ENCODE assay signal across 12 mouse cellular contexts in the genomic region with DNA sequence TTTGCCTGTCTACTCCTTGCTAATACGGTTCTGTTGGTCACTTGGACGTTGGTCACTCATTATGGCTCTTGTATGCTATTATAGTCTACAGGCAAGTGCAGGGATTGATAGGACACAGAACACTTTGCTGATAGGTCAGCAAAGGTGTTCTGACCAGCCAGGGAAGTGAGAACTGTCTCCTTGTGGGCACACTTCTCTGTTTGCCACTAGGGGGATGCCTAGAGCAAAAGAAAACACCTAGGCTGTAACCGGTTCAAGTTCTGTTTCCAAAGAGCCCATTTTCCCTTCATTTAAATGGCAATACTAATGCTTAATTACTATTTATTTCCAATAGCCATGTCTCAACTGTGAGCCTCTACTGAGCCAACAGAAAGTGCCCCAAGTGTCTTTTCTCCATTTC. TPM values are rescaled to one million over a fixed set of nuclear protein-coding genes. Genes with fewer than 3 reads are reported as not detected.
DNase-seq lines count a peak whose midpoint lies in the region; TF ChIP-seq lines count a peak whose summit lies in the region.
"Had no signal": no experiment of that assay in that cellular context is flagged by ENCODE, and none has a peak within 500 bp of the region (broad histone marks: within the 10 kb centered on the region; RNA-seq: fewer than 3 reads in every experiment).

No protein-coding gene starts in this region.

- no peaks in the 10 kb centered on the region for H3K36me3 ChIP-seq in CH12.LX (replicated peaks in 1 of 2; ENCODE audit: control insufficient read depth in 1 of 2, insufficient read depth in 1 of 2, low read length in 1 of 2)
- H3K36me3 ChIP-seq: embryonic facial prominence, embryonic 15.5 days; lung, embryonic 15.5 days had no signal

- peak; percentile 57; the same call in 1 of the 2 replicates for TF ChIP-seq CTCF in cerebellum, adult 2 months (IDR thresholded peaks at IDR 0.05; ENCODE audit: borderline replicate concordance, insufficient read depth, low read depth, low read length)
- peak; percentile 82 for TF ChIP-seq CTCF in layer of hippocampus, adult 2 months (conservative IDR thresholded peaks at IDR 0.05)
- peak; percentile 72 to 82; a peak in 3 of 4 replicates for TF ChIP-seq CTCF in CH12.LX (conservative IDR thresholded peaks at IDR 0.05 in 1 of 2, IDR thresholded peaks at IDR 0.05 in 1 of 2; ENCODE audit: low read depth in 2 of 2, low read length in 2 of 2)

- in situ Hi-C loops in CH12.LX (cut with MboI; ENCODE audit: low pct_ligation_motif_present, low pct_unique_long_range_greater_than_20kb, low sequenced_read_pairs) = no loop called here

- H3K4me2 ChIP-seq in CH12.LX (ENCODE audit: insufficient read depth, low read depth, poor library complexity, severe bottlenecking) = no peak overlapping the region
- H3K4me2 ChIP-seq: embryonic facial prominence, embryonic 15.5 days; lung, embryonic 15.5 days had no signal

- no peak for TF ChIP-seq EP300 in CH12.LX (IDR thresholded peaks at IDR 0.05; ENCODE audit: low read length)

- dilution Hi-C loops in CH12.LX (cut with MboI; ENCODE audit: extremely low pct_ligation_motif_present, extremely low pct_unique_long_range_greater_than_20kb, low sequenced_read_pairs) = no loop called here

- no peak overlapping the region for H3K4me3 ChIP-seq in cerebellum, adult 2 months (replicated peaks; ENCODE audit: insufficient read depth, low read depth, low read length)
- no peak overlapping the region for H3K4me3 ChIP-seq in layer of hippocampus, adult 2 months
- H3K4me3 ChIP-seq in CH12.LX (replicated peaks in 1 of 3; ENCODE audit: low read depth in 2 of 3, low read length in 2 of 3, poor library complexity in 1 of 3) = no peak overlapping the region
- H3K4me3 ChIP-seq: embryonic facial prominence, embryonic 15.5 days; lung, embryonic 15.5 days had no signal

- TF ChIP-seq RAD21 in CH12.LX (IDR thresholded peaks at IDR 0.05; ENCODE audit: low read depth, low read length) = peak; percentile 53

- TF ChIP-seq POLR2A in cerebellum, adult 2 months (IDR thresholded peaks at IDR 0.05; ENCODE audit: borderline replicate concordance, insufficient read depth, low read length) = no peak
- no peak for TF ChIP-seq POLR2A in CH12.LX (IDR thresholded peaks at IDR 0.05; ENCODE audit: low read depth, low read length)

- H3K9me3 ChIP-seq in CH12.LX (replicated peaks; ENCODE audit: low read length) = no peaks in the 10 kb centered on the region
- H3K9me3 ChIP-seq: embryonic facial prominence, embryonic 15.5 days; lung, embryonic 15.5 days had no signal

- H3K27ac ChIP-seq in cerebellum, adult 2 months (ENCODE audit: insufficient read depth, low read length) = no peak overlapping the region
- H3K27ac ChIP-seq in layer of hippocampus, adult 2 months = no peak overlapping the region
- H3K27ac ChIP-seq in CH12.LX (ENCODE audit: insufficient read depth, low read depth) = no peak overlapping the region
- H3K27ac ChIP-seq: embryonic facial prominence, embryonic 15.5 days; lung, embryonic 15.5 days had no signal

- 48% methylated on average over 3 of the region's 3 CpGs for WGBS in cerebellum, adult 2 months

- H3K9ac ChIP-seq in CH12.LX (ENCODE audit: insufficient read depth, low read depth) = no peak overlapping the region
- H3K9ac ChIP-seq: embryonic facial prominence, embryonic 15.5 days; lung, embryonic 15.5 days had no signal

- H3K27me3 ChIP-seq in cerebellum, adult 2 months (ENCODE audit: control insufficient read depth, insufficient read depth, low read length) = no peaks in the 10 kb centered on the region
- H3K27me3 ChIP-seq in CH12.LX (replicated peaks) = peaks cover 2% of the 10 kb centered on the region
- H3K27me3 ChIP-seq: embryonic facial prominence, embryonic 15.5 days; lung, embryonic 15.5 days had no signal

- H3K79me2 ChIP-seq in CH12.LX (replicated peaks; ENCODE audit: control insufficient read depth, extremely low read depth, insufficient read depth, poor library complexity, severe bottlenecking) = no peaks in the 10 kb centered on the region

- DNase-seq in cerebellum, adult 2 months = peak in 1 of 2 experiments; percentile 28
- no peak for DNase-seq in cerebellum, adult 11 months
- DNase-seq in layer of hippocampus, adult 2 months (ENCODE audit: low spot score in 2 of 2) = no peak
- DNase-seq in layer of hippocampus, postnatal 36 days = no peak
- peak; percentile 43 for DNase-seq in CH12.LX (ENCODE audit: extremely low read depth)
- peak; percentile 33 for DNase-seq in embryo, embryonic 11 days
- DNase-seq in adrenal gland, adult 8-10 months = no peak
- DNase-seq in spleen, postnatal 14 days (ENCODE audit: low spot score in 2 of 2) = no peak
- DNase-seq: gastrocnemius, postnatal 25 days; heart, postnatal 36 days had no signal

- no peaks in the 10 kb centered on the region for H3K4me1 ChIP-seq in cerebellum, adult 2 months (ENCODE audit: control insufficient read depth, insufficient read depth, low read length)
- peaks cover 4 to 5% of the 10 kb centered on the region in 2 experiments; a peak in 2 of 4 replicates for H3K4me1 ChIP-seq in CH12.LX (ENCODE audit: control insufficient read depth in 1 of 2, insufficient read depth in 2 of 2)
- H3K4me1 ChIP-seq: lung, embryonic 15.5 days had no signal

TF ChIP-seq in CH12.LX, 34 proteins besides CTCF, POLR2A, EP300 and RAD21:
- TF ChIP-seq NELFE (IDR thresholded peaks at IDR 0.05; ENCODE audit: low read depth, low read length) = no peak
- no peak for TF ChIP-seq ZKSCAN1 (IDR thresholded peaks at IDR 0.05; ENCODE audit: borderline replicate concordance, low read depth, low read length)
- peak; percentile 75 for TF ChIP-seq SMC3 (IDR thresholded peaks at IDR 0.05; ENCODE audit: low read depth, low read length)

RNA-seq across cellular contexts. Expression of gene Acp6, which starts 25.2 kb away (rescaled TPM):
- 42.4 and 43.8 TPM in 2 replicates for polyA plus RNA-seq in cerebellum, adult 2 months (2012; rRNA removed)
- total RNA-seq in layer of hippocampus, adult 2 months (2021) = 10 to 100 TPM; 35.9 to 37.7 TPM
- 10 to 100 TPM; 31.8 to 36.3 TPM for total RNA-seq in layer of hippocampus, postnatal 36 days (2021)
- 7.5 and 12.5 TPM in 2 replicates for total RNA-seq in CH12.LX (2012; rRNA removed)
- total RNA-seq in CH12.LX (2014; rRNA removed) = 12.1 and 12.2 TPM in 2 replicates
- 10.3 and 10.8 TPM in 2 replicates for polyA plus RNA-seq in CH12.LX (2012; ENCODE audit: insufficient read length, low read depth)
- 10 to 100 TPM; 45.3 to 63.0 (median 54.9) TPM for total RNA-seq in adrenal gland, adult 8-10 months (2022)

Comparison
In these comparisons a context has a peak if more than half of its experiments do, and no peak if none do; other contexts are left out.
1. DNase-seq: peak in CH12.LX (single experiment) and embryo, embryonic 11 days (single experiment); none in cerebellum, adult 11 months (single experiment), layer of hippocampus, adult 2 months (0 of 2), layer of hippocampus, postnatal 36 days (0 of 2), adrenal gland, adult 8-10 months (single experiment) and spleen, postnatal 14 days (0 of 2).
2. Peak in every context shown above with its lines, with median percentiles within 50 percentile points of each other: CTCF ChIP-seq.